Mouse (Mus musculus) myocyte (in vitro differentiated cells): ENCODE data around the gene Pparg.

ENCODE experiments used
- CEBPB ChIP-seq: IDR thresholded peaks from 2 replicates; pipeline ENCODE4 v1.6.1; 2011; ENCODE audit warnings: mild to moderate bottlenecking, moderate library complexity; ENCODE audit not compliant: poor library complexity, insufficient read depth, severe bottlenecking
- E2F4 ChIP-seq: IDR thresholded peaks from one replicate; pipeline ENCODE4 v1.6.1; 2011; ENCODE audit warnings: mild to moderate bottlenecking, control low read depth, moderate library complexity; ENCODE audit not compliant: insufficient read depth
- MAX ChIP-seq: IDR thresholded peaks from one replicate; pipeline ENCODE4 v1.6.1; 2011; ENCODE audit warnings: low read depth, mild to moderate bottlenecking, control low read depth
- MYOG ChIP-seq, 3 experiments: IDR thresholded peaks; one replicate each; pipeline ENCODE4 v1.6.1; 2011; ENCODE audit warnings: control low read depth in 2 of 3, low read depth in 2 of 3, mild to moderate bottlenecking in 2 of 3; ENCODE audit not compliant: insufficient read length in 2 of 3, control insufficient read depth in 1 of 3, insufficient read depth in 1 of 3
- POLR2A ChIP-seq: IDR thresholded peaks from one replicate; pipeline ENCODE4 v1.6.1; 2011; ENCODE audit warnings: low read depth, mild to moderate bottlenecking, control low read depth, moderate library complexity; ENCODE audit not compliant: insufficient read length
- POLR2AphosphoS2 ChIP-seq: IDR thresholded peaks from one replicate; pipeline ENCODE4 v1.6.1; 2011; ENCODE audit warnings: low read depth, control low read depth; ENCODE audit not compliant: insufficient read length
- REST ChIP-seq: IDR thresholded peaks from one replicate; pipeline ENCODE4 v1.6.1; 2011; ENCODE audit warnings: mild to moderate bottlenecking, control low read depth, moderate library complexity; ENCODE audit not compliant: insufficient read depth, insufficient read length
- TCF12 ChIP-seq: IDR thresholded peaks from one replicate; pipeline ENCODE4 v1.6.1; 2011; ENCODE audit warnings: mild to moderate bottlenecking, control low read depth; ENCODE audit not compliant: poor library complexity, insufficient read depth, severe bottlenecking
- TCF3 ChIP-seq: IDR thresholded peaks from one replicate; pipeline ENCODE4 v1.6.1; 2011; ENCODE audit warnings: low read depth, control low read depth; ENCODE audit not compliant: insufficient read length
- USF1 ChIP-seq: IDR thresholded peaks from one replicate; pipeline ENCODE4 v1.6.1; 2011; ENCODE audit warnings: low read depth, mild to moderate bottlenecking, control low read depth, moderate library complexity

GRCm38 (mm10) chr6:115485635-115486034 is 124.9 kb downstream of the Pparg start:
- no peak for TF ChIP-seq REST
- no peak for TF ChIP-seq POLR2A
- no peak for TF ChIP-seq USF1
- TF ChIP-seq E2F4, result no peak
- no peak for TF ChIP-seq TCF12
- no peak for TF ChIP-seq MAX
- no peak for TF ChIP-seq MYOG (IDR thresholded peaks at IDR 0.05; ENCODE audit: control insufficient read depth in 1 of 3, insufficient read depth in 1 of 3, insufficient read length in 2 of 3, low read depth in 2 of 3)
- no peak for TF ChIP-seq POLR2AphosphoS2
- no peak for TF ChIP-seq CEBPB
- TF ChIP-seq TCF3, result no peak
